Mouse (Mus musculus) heart, postnatal 14 days (tissue): Measurements from ENCODE around the gene Eml4. TPM values are rescaled to one million over a fixed set of nuclear protein-coding genes. Genes with fewer than 3 reads are reported as not detected.

Source experiments
- DNase-seq, 2 experiments: peaks; one replicate each; pipeline ENCODE4 v3.0.0; 2021 to 2022
- intact Hi-C: fragments of 180-260 bp; cut with DNase I; formaldehyde crosslinking; loops from one replicate; pipeline ENCODE4 v1.15.1; 2025
- total RNA-seq, 2 experiments: library from RNA; stranded (reverse); gene quantifications; 2 replicates each; pipeline ENCODE4 v1.2.3; 2021

Eml4 gene
- total RNA-seq, 2 experiments from 2014 or later: 8.3 TPM

GRCm38 (mm10) chr17:83339368-83340085 is 11.2 kb upstream of the Eml4 start:
- no peak for DNase-seq
- intact Hi-C loops: no loop called here

DNA sequence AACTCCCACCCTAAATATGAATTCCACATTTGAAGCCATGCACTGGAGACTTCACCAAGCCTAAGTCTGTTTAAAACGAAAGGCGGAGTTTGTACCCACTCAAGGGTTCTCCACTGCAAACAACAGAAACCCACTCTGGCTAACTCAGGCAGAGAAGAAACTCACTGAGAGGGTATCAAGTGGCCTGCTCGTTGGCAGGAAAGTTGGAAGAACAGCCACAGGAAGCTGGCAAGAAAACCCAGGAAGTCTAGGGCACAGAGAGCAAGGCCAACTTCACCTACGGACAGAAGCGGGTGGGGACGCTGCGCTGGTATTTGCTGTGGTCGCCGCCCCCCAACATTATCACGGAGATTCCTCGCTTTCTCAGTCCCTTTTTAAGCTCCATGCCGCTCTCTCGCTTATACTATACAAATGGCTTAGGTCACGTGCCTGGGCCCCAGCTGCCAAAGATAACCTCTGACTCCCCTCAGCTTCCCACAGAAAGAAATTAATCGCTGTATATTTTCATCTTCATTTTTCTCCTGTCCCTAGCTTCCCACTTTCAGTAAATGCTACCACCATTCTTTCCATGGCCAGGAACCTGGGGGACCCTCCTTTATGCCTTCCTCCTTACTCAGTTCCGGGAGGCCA is 9.7 kb upstream of the Eml4 start:
- intact Hi-C loops: no loop called here
- DNase-seq: no peak

DNA sequence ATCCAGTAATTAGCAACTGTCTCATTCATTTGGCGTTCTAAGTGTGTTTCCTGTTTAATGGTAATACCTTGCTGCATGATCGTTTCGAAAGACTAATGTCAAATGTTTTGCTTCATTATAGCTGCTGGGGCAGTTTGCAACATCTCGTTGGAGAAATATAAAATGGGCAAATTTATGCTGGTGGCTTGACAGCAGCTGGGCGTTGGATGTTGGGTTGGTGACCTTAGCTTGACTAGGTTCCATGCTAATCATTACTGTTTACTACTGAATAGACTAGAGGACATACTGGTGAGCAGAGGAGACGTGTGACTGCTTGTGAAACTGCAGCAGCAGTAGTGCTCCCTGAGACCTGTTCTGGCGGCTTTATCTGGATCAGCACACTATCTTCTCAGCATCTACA is 6.5 kb upstream of the Eml4 start:
- DNase-seq: no peak
- intact Hi-C loops: no loop called here

GRCm38 (mm10) chr17:83348056-83348822 is 2.5 kb upstream of the Eml4 start:
- no peak for DNase-seq
- intact Hi-C loops: no loop called here

DNA sequence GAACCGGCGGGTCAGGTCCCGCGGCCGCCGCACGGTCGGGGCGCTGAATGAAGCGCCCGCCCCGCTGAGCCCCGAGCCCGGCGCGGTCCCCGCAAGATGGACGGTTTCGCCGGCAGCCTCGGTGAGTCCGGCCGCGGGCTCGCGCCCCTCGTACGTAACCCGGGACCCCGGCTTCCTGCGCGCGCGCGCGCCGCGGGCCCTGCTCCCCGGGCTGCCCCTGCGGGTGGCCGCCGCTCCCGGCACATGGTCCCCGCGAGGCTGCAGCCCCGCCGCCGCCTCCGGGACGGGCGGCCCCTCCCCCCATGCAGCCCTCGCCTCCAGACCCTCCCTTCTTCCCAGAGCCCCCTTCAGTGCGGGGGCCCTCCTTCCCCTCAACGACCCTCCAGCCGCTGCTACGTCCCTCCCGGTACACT is 394 bp downstream of the Eml4 start:
- intact Hi-C loops: loop anchor here (2.0 to 5.0 kb wide), 2 partner anchors 74 to 81 kb away; no protein-coding TSS in a partner anchor

DNA sequence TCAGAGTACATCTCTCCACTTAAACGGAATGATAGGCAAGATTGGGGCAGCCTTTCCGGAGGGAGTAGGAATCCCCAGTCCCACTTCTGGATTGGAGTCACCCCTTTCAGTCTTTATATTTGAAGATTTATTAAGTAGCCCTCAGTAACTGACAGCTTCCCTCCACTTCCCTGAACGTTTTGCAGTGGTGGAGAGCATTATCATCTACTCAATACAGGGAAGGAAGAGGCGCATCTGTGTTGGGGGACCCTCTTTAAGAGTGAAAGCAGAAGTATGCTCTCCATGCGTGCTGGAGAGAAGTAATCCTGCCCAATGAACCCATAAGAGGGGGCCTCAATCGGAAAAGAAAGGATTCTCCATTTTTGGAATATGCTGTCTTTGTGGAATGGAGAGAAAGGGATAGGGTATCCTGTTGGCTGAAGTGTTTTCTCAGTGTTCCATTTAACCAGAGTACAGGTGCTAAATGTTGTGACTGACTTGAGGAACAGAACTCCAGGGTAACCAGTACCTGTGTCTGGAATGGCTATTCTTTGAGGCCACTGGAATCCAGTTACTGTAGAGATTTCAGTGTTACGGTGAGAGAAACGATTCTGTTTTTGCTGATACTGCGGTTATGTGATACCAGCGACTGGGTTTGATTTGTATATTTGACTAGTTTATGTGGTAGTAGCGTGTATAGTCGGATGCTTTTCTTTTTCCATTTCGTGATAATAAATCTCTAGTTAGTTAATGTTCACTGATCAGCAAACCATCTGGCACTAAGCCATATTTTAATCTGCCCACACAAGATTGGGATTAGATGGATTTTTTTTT is 1.1 kb downstream of the Eml4 start:
- intact Hi-C loops: loop anchor here (2.0 to 5.0 kb wide), 2 partner anchors 75 to 80 kb away; no protein-coding TSS in a partner anchor
- DNase-seq: no peak

More for the DNA sequence above, 394 bp downstream of the Eml4 start:
- peak in 1 of 2 experiments; percentile 49 for DNase-seq

- intact Hi-C loops: loop anchor here (5.0 kb wide), 1 partner anchor 80 kb away; no protein-coding TSS in a partner anchor
- no peak for DNase-seq
Measured at GRCm38 (mm10) chr17:83352456-83352855, 1.7 kb downstream of the Eml4 start.

DNA sequence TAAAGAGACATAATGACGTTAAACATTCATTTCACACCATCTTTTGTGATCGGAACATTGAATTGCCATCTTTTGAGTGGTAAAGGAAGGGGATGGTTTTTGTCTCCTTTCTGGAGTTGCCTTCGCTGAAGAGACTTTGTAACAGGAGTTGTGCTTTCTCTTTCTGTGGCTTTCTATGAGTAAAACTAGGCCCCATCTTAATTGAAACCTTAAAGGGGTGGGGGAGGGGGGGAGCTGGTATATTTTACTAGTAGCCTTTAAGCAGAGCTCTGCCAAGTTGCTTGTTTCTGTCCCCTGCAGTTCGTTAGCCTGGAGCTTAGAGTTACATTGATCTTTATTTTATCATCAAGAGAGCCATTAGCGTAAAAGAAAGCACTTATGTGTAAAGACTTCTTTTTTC is 2.3 kb downstream of the Eml4 start:
- intact Hi-C loops: loop anchor here (5.0 kb wide), 1 partner anchor 79 kb away; no protein-coding TSS in a partner anchor
- no peak for DNase-seq

DNA sequence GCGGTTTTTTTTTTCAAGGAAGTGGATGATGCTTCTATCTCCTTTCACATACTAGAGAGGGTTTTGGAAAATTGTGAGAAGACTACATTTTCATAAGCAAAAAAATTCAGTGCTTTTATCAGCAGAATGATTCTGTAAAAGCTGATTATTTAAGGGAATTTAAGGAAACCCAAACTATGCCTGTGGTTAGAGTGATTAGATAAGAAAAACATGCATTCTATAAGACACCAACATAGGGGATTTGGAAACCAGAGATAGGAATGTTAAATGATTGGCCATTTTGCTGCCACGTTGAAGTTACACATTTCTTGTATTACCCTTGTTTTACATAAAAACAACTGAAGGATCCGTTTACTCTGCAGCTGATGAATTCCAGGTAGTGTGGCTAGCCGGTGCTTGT is 2.7 kb downstream of the Eml4 start:
- DNase-seq: no peak
- intact Hi-C loops: loop anchor here (5.0 kb wide), 1 partner anchor 79 kb away; no protein-coding TSS in a partner anchor

GRCm38 (mm10) chr17:83355481-83355880 is 4.8 kb downstream of the Eml4 start:
- intact Hi-C loops: no loop called here

DNA sequence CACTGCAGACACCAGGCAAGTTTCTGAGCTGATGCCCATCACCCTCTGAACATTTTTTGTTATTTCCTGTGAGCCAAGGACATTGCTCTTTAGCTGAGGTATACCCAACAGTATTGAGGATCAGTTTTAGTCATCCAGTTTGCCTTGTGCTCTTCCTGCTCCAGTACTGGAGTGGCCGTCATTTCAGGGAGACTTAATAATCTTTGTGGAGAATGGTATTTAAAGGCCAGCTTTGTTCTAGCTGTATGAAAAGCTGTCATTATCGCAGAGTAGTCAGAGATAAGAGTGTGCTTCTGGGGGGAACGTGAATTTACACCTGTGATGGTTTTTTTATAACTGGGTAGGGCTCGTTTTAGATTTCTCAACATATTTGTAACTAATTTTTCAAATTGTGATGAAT is 9.2 kb downstream of the Eml4 start:
- intact Hi-C loops: no loop called here
- no peak for DNase-seq

More at GRCm38 (mm10) chr17:83355481-83355880, 4.8 kb downstream of the Eml4 start:
- no peak for DNase-seq

DNA sequence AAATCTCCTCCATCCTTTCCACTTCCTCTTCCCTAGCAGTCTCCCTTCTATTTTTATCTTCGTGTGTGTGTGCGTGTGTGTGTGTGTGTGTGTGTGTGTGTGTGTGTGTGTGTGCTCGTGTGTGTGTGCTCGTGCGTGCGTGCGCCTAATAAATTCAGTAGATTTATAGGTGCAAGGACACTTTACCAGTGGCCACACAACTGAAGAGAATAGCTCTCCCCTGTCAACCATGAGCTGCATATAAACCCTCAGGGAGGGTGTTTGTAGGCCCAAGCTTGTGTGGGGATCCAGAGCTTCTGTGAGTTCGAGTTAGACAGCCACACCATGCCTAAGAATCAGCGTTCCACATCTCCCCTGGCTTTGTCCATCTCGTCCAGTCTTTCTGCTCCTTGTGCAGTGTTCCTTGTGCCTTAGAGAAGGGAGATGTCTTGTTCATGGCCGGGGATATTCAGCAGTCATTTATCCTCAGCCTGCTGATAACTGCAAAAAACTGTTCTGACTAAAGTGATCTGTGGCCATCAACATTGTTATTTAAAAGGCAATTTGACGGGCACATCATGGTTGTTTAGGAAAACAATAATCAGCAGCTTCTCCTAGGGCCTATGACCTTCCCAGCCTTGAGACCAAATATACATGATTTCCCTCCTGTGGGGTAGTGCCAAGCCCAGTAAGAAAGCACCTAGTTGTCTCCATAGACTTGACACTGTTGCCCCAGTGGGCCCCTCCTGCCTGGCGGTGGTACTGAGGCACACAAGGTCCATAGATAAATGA is 10.2 kb downstream of the Eml4 start:
- intact Hi-C loops: no loop called here
- DNase-seq: no peak

GRCm38 (mm10) chr17:83363081-83363480 is 12.3 kb downstream of the Eml4 start:
- intact Hi-C loops: no loop called here
- no peak for DNase-seq

DNA sequence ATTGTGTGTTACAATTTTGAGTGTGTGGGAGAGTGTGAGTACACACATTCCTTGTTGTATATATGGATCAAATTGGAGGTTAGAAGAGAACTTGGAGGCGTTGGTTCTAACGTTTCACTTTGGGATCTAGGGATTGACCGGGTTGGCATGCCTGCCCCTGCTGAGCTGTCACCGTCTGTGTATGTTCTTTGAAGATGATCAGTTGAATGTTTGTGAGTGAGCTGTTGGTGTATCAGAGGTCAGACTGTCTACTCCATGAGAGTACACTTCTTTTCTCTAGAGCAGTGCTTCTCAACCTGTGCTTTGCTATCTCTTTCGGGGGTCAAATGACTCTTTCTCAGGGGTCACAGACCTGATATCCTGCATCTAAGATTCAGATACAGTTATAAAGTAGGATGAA is 13.6 kb downstream of the Eml4 start:
- no peak for DNase-seq
- intact Hi-C loops: no loop called here

GRCm38 (mm10) chr17:83365130-83365529 is 14.4 kb downstream of the Eml4 start:
- intact Hi-C loops: no loop called here
- DNase-seq: no peak

- intact Hi-C loops: no loop called here
Measured at GRCm38 (mm10) chr17:83365614-83366355, 15.1 kb downstream of the Eml4 start.

GRCm38 (mm10) chr17:83367387-83367786 is 16.7 kb downstream of the Eml4 start:
- DNase-seq: no peak
- intact Hi-C loops: no loop called here

More at GRCm38 (mm10) chr17:83365614-83366355, 15.1 kb downstream of the Eml4 start:
- no peak for DNase-seq

DNA sequence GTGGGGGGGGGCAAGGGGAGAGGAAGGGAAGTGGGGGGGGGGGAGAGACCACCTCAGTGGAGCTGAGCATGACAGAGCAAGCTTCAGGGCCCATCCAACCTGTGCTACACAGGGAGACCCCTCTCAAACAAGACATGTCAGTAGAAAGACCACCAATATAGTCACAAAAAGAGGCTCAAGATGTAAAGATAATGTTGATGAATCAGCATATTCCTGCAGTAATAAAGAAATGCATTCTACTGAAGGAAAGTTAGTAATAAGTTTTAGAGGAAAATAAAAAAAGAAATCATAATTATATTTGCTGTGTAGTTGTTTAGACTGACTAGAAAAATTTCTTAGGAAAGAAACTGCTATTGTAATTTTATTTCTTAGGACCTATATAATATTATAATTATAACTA is 23.4 kb downstream of the Eml4 start:
- intact Hi-C loops: no loop called here
- no peak for DNase-seq

DNA sequence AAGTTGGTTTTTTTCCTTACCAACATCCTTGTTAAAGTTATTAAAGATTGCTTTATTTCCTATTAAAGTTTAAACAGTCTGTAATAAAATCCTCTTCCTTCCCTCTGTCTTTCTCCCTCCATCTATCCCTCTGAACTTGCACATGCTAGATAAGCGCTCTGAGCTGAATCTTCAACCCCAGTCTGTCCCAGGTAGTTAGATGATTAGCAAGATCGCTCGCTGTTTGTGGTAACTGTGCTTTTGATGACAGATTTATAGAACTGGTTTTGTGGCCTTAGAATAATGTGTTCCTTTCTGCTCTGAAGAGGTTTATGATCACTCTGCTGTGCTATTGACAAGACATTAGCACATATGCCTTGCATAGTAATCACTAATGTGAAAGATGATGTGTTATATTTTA is 25.1 kb downstream of the Eml4 start:
- intact Hi-C loops: no loop called here

More for the DNA sequence above, 25.1 kb downstream of the Eml4 start:
- DNase-seq: no peak
